ENCODE assay signal across 23 mouse cellular contexts in genomic region chr6:39955211-39955610, GRCm38 (mm10).
DNase-seq lines count a peak whose midpoint lies in the region; ATAC-seq and TF ChIP-seq lines count a peak whose summit lies in the region.
"Had no signal": no experiment of that assay in that cellular context is flagged by ENCODE, and none has a peak within 500 bp of the region (broad histone marks: within the 10 kb centered on the region; RNA-seq: fewer than 3 reads in every experiment).

No protein-coding gene starts in this region.

- no peaks in the 10 kb centered on the region for H3K79me2 ChIP-seq in liver, adult 2 months (ENCODE audit: control insufficient read depth, insufficient read depth, low read length)

- no peaks in the 10 kb centered on the region for H3K4me1 ChIP-seq in liver, adult 2 months (ENCODE audit: control insufficient read depth, insufficient read depth, low read length)
- H3K4me1 ChIP-seq in liver, postnatal 0 days (ENCODE audit: insufficient read depth) = no peaks in the 10 kb centered on the region
- H3K4me1 ChIP-seq: embryonic facial prominence, embryonic 10.5 days; embryonic facial prominence, embryonic 13.5 days; forebrain, embryonic 12.5 days; hindbrain, embryonic 12.5 days had no signal

- no peak overlapping the region for H3K4me2 ChIP-seq in liver, postnatal 0 days (ENCODE audit: low read depth, low read length)
- H3K4me2 ChIP-seq: embryonic facial prominence, embryonic 13.5 days; forebrain, embryonic 12.5 days; forebrain, embryonic 15.5 days; heart, embryonic 11.5 days; hindbrain, embryonic 12.5 days; hindbrain, embryonic 15.5 days had no signal

- TF ChIP-seq POLR2A in liver, adult 2 months (IDR thresholded peaks at IDR 0.05; ENCODE audit: extremely low read depth, insufficient read depth, low read length) = no peak

- no peak overlapping the region for H3K4me3 ChIP-seq in liver, adult 2 months (ENCODE audit: insufficient read depth, low read depth, low read length)
- H3K4me3 ChIP-seq in liver, postnatal 0 days (ENCODE audit: low read depth, low read length) = no peak overlapping the region
- H3K4me3 ChIP-seq: embryonic facial prominence, embryonic 10.5 days; embryonic facial prominence, embryonic 13.5 days; erythroblast, embryonic 14.5 days; forebrain, embryonic 12.5 days; forebrain, embryonic 15.5 days; hindbrain, embryonic 12.5 days; hindbrain, embryonic 15.5 days had no signal

- ATAC-seq in liver, postnatal 0 days = no peak
- ATAC-seq: CD4-positive, CD25-positive, alpha-beta regulatory T cell, adult 4 months; forebrain, embryonic 15.5 days; intestine, postnatal 0 days had no signal

- H3K36me3 ChIP-seq in liver, adult 2 months (ENCODE audit: control insufficient read depth, insufficient read depth, low read length) = no peaks in the 10 kb centered on the region
- no peaks in the 10 kb centered on the region for H3K36me3 ChIP-seq in liver, postnatal 0 days (replicated peaks; ENCODE audit: insufficient read depth, low read length)
- H3K36me3 ChIP-seq: embryonic facial prominence, embryonic 10.5 days; embryonic facial prominence, embryonic 13.5 days; forebrain, embryonic 12.5 days; forebrain, embryonic 15.5 days; hindbrain, embryonic 12.5 days; hindbrain, embryonic 15.5 days had no signal

- no peak overlapping the region for H3K27ac ChIP-seq in liver, adult 2 months (replicated peaks; ENCODE audit: insufficient read depth, low read depth, low read length)
- no peak overlapping the region for H3K27ac ChIP-seq in liver, postnatal 0 days (ENCODE audit: low read depth)
- H3K27ac ChIP-seq: embryonic facial prominence, embryonic 10.5 days; embryonic facial prominence, embryonic 13.5 days; forebrain, embryonic 12.5 days; forebrain, embryonic 15.5 days; hindbrain, embryonic 12.5 days; hindbrain, embryonic 15.5 days had no signal

- no peak for TF ChIP-seq CTCF in liver, adult 2 months (IDR thresholded peaks at IDR 0.05; ENCODE audit: low read depth, low read length)
- TF ChIP-seq CTCF in liver, postnatal 0 days (IDR thresholded peaks at IDR 0.05; ENCODE audit: low read depth) = no peak

- WGBS in liver, adult 2 months = 63% methylated on average over 2 of the region's 2 CpGs
- WGBS in liver, postnatal 0 days (ENCODE audit: insufficient replicate concordance) = 65% methylated on average over 2 of the region's 2 CpGs

- no peak for TF ChIP-seq EP300 in liver, postnatal 0 days (IDR thresholded peaks at IDR 0.05; ENCODE audit: low read depth)

- no peaks in the 10 kb centered on the region for H3K9me3 ChIP-seq in liver, postnatal 0 days (ENCODE audit: low read length)
- H3K9me3 ChIP-seq: embryonic facial prominence, embryonic 10.5 days; embryonic facial prominence, embryonic 13.5 days; forebrain, embryonic 12.5 days; forebrain, embryonic 15.5 days; hindbrain, embryonic 12.5 days; hindbrain, embryonic 15.5 days had no signal

- H3K27me3 ChIP-seq in liver, adult 2 months (ENCODE audit: control insufficient read depth, insufficient read depth, low read length) = no peaks in the 10 kb centered on the region
- H3K27me3 ChIP-seq in liver, postnatal 0 days (ENCODE audit: insufficient read depth, low read length) = no peaks in the 10 kb centered on the region
- H3K27me3 ChIP-seq: embryonic facial prominence, embryonic 13.5 days; forebrain, embryonic 12.5 days; forebrain, embryonic 15.5 days; hindbrain, embryonic 12.5 days; hindbrain, embryonic 15.5 days had no signal

- DNase-seq in adrenal gland, adult 2 months = peak; percentile 54
- DNase-seq in adrenal gland, postnatal 25 days = no peak
- DNase-seq in liver, adult 2 months (ENCODE audit: extremely low read depth, low read depth, low spot score) = peak; percentile 46
- no peak for DNase-seq in liver, postnatal 0 days
- DNase-seq in lung, postnatal 36 days = peak; percentile 9
- no peak for DNase-seq in lung, postnatal 10 days
- peak; percentile 16 to 38 for DNase-seq in adrenal gland, postnatal 36 days
- DNase-seq in layer of hippocampus, adult 9-10 months (ENCODE audit: low spot score) = no peak
- DNase-seq: cerebellum, adult 11 months; cerebellum, adult 2 months; cerebellum, adult 9-11 months; cerebellum, postnatal 25 days; gastrocnemius, postnatal 25 days had no signal

- no peak overlapping the region for H3K9ac ChIP-seq in liver, adult 2 months (ENCODE audit: low read depth, low read length)
- no peak overlapping the region for H3K9ac ChIP-seq in liver, postnatal 0 days (replicated peaks)
- H3K9ac ChIP-seq: embryonic facial prominence, embryonic 13.5 days; forebrain, embryonic 12.5 days; forebrain, embryonic 15.5 days; hindbrain, embryonic 12.5 days; hindbrain, embryonic 15.5 days had no signal

Comparison
In these comparisons a context has a peak if more than half of its experiments do, and no peak if none do; other contexts are left out.
1. DNase-seq: peak in adrenal gland, adult 2 months (single experiment), liver, adult 2 months (single experiment), lung, postnatal 36 days (single experiment) and adrenal gland, postnatal 36 days (2 of 2); none in adrenal gland, postnatal 25 days (single experiment), liver, postnatal 0 days (single experiment), lung, postnatal 10 days (single experiment) and layer of hippocampus, adult 9-10 months (single experiment).